Mouse (Mus musculus) ovary, postnatal 36 days (tissue): Measurements from ENCODE around the gene Hnrnpab.

Experiments
- DNase-seq: peaks from one replicate; pipeline ENCODE4 v3.0.0; 2022; ENCODE audit warnings: low spot score, mixed read lengths

Gene Hnrnpab

GRCm38 (mm10) chr11:51605602-51606446 lies 823 bp downstream of the Hnrnpab start:
- DNase-seq, result peak; percentile 90

GRCm38 (mm10) chr11:51602253-51602652 lies 4.4 kb downstream of the Hnrnpab start:
- no peak for DNase-seq

DNA sequence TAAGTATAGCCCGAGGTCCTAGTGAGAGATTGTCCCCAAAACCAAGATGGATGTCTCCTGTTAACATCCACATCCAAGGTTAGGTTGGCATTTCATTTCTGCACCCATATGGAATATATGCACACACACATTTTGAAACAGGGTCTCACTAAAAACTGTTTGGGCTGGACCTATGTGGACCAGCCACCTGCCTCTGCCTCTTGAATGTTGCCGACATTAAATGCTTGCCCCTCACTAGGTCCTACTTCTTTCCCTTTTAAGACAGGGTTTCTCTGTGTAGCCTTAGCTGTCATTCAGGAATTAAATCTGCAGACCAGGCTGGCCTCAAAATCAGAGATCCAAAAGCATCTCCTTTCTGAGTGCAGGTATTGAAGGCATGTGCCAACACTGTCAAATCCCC lies 9.1 kb downstream of the Hnrnpab start:
- DNase-seq, result no peak

DNA sequence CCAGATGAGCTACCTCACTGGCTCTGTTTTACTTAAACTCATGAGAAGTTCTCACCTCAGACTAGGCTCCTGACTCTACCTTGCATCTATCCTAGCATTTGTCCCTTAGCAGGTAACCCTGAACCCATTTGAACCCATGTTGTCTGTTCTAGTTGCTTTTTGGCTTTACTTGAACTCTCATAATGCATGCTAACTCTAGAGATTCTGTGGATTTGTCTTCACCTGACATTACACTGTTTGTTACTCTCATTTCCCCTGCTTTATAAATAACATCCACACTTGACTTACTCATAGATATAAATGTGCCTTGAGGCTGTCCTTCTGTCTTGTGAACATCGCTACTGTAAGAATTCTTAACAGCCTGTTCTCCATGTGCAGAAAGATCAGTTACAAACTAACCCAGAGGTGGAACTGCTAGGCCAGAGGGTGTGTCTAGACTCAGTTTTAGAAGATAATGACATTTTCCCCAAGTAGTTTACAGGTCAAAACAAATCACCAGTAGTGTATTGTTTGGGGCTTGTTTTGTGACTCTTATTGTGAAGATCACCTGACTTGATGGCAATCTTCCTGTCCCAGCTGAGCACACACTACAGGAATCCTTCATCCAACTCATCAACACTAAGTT lies 11.1 kb downstream of the Hnrnpab start:
- DNase-seq, result no peak

GRCm38 (mm10) chr11:51594715-51595350 lies 11.8 kb downstream of the Hnrnpab start:
- no peak for DNase-seq

DNA sequence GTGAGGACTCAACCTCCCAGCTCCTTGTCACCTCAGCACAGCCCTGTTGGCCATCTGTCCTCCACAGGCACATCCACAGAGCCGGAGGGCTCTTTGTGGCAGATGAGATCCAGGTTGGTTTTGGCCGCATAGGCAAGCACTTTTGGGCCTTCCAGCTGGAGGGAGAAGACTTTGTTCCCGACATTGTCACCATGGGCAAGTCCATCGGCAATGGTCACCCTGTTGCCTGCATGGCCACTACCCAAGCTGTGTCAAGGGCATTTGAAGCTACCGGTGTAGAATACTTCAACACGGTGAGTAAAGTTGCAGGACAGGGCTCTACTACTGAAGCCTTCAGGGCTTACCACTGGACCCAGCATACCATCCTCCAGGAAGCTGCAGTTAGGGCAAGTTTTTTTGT lies 12.8 kb downstream of the Hnrnpab start:
- DNase-seq, result no peak

- no peak for DNase-seq
These were observed 13.3 kb downstream of the Hnrnpab start for GRCm38 (mm10) chr11:51593368-51593767.

GRCm38 (mm10) chr11:51591915-51592314 lies 14.7 kb downstream of the Hnrnpab start:
- no peak for DNase-seq

- no peak for DNase-seq
These were observed 15.5 kb downstream of the Hnrnpab start for GRCm38 (mm10) chr11:51591168-51591567.

DNA sequence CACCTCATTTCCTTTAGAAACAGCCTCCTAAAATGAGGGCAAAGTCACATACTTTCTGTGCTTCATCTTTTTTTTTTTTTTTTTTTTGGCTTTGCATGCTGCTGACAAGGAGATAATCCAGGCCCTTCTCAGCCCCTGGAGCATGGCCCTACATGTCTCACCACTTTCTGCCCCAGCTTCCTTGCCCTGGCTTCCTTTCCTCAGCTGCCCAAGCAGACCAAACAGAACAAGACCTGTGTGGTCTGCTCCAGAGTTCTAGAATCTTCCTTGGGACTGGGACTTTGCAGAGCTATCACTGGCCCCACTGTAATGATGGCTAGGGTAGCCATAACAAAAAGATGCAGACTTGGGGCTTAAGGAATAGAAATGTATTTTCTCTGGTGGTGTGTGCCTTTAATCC lies 16.6 kb downstream of the Hnrnpab start:
- DNase-seq, result no peak

GRCm38 (mm10) chr11:51588833-51589232 lies 17.8 kb downstream of the Hnrnpab start:
- DNase-seq, result no peak

DNA sequence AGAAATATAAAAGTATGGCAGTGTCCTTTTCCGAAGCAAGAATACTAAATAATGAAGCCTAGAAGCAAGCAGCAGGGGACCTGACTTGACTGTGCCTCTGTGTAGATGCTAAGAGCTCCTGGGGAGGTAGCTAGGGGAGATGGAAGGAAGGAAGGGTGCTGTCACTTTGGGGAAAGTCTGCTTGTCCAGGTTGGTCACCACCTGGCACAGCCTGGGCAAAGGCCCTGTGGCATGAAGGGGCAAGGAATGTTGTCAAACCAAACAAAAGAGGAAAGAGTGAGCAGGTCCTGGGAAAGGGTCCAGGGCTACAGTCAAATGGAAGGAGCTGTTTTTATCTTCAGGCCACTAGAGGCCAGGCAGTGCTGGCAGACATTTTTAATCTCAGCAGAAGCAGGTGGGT lies 19.6 kb downstream of the Hnrnpab start:
- no peak for DNase-seq

- DNase-seq, result no peak
These were observed 20.2 kb downstream of the Hnrnpab start for GRCm38 (mm10) chr11:51586411-51586810.

DNA sequence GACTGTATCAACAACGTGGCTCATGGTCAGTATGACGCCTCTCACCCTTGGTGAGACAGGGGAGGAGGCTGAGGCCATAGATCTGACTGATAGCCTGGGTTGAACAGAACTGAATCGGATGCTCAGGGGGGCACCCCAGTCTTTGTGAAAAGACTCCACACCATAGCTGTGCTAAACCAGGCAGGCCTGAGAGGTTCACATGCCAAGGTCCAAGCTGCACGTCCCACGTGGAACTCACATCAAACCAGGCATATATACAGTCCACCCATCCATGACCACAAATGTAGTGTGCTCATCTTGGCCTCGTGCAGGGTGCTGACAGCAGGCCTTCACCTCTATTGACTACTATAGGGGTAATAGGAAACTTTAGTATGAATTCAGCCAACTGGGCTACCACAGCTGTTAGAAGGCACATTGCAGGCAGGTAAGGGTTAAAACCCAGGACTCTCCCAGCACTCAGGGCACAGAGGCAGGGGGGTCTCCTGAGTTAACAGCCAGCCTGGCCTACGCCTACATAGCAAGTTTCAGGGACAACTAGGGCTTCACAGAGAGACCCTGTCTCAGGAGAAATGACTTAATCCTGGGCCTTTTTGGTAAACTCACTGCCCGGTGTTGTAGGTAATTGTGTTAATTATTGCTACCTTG lies 20.9 kb downstream of the Hnrnpab start:
- DNase-seq, result no peak

- DNase-seq, result peak; percentile 98
These were observed 22.0 kb downstream of the Hnrnpab start, which contains the start of gene Phykpl for GRCm38 (mm10) chr11:51584431-51585248. Gene Phykpl (plus strand): TSS chr11:51584757.

- peak; percentile 37 for DNase-seq
These were observed 22.6 kb downstream of the Hnrnpab start for GRCm38 (mm10) chr11:51584057-51584430.

DNA sequence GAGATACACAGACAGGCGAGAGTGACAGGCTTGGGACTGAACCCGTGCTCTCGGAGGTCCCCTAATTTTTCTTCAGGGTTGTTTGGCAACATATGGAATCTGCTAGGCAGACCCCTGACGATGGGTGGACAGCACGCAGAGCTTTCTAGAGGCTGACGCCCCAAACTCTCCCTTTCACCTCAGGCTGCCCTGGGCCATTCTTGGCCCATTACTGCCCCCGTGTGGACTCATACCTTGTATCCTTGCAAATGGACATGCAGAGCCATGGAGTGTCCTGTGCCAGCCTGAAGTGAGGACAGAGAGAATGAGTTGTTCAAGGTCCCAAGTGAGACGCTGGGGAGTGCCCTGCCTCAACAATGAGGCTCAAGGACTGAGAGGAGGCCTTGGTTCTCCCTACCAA lies 23.9 kb downstream of the Hnrnpab start:
- DNase-seq, result peak; percentile 73

- no peak for DNase-seq
These were observed 27.6 kb downstream of the Hnrnpab start for GRCm38 (mm10) chr11:51579024-51579423.

DNA sequence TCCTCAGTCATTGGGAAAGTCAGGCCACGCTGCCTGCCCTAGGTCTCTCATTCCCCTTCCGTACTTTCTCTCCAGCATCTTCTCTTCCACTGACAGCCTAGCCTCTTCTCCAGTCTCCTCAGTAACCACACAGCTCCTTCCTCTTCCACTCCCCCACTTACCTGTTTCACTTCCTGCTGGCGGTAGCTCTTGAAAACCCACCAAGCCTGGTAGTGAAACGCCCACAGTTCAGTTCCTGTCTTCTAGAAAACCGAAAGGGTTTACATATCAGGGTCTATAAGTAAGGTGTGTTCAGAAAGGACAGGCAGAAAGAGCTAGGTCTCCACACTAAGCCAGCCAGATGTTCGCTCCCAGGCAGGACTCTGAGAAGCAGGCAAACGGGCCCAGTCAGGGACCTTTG lies 29.1 kb downstream of the Hnrnpab start:
- no peak for DNase-seq

DNA sequence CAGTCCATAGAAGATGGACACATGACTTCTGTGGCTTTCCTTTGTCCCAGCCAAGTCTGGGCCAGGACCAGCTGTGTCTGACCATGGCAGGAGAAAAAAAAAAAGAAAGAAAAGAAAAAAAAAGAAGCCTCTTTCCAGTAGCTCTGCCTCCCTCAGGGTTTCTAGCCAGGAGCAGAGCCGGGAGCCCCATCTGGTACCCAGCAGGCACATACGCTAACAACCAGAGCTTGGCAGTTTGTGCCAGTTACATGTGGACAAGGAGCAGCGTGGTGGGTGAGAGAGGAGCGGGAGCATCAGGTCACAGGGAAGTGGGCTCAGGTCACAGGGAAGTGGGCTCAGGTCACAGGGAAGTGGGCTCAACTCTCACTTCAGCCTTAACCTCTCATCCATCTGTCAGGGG lies 30.2 kb downstream of the Hnrnpab start:
- no peak for DNase-seq

- DNase-seq, result no peak
These were observed 37.8 kb downstream of the Hnrnpab start for GRCm38 (mm10) chr11:51568801-51569200.

- no peak for DNase-seq
These were observed 40.7 kb downstream of the Hnrnpab start for GRCm38 (mm10) chr11:51565951-51566350.
